Mouse (Mus musculus): ENCODE measurements around the gene Dlg2. TPM values are rescaled to one million over a fixed set of nuclear protein-coding genes. Genes with fewer than 3 reads are reported as not detected.

Dlg2 gene
- polyA plus RNA-seq, 1 experiment, result 1.3 TPM

GRCm38 (mm10) chr7:92240908-92241307, 1764.4 kb downstream of the Dlg2 start:
- no peak overlapping the region for H3K4me3 ChIP-seq (replicated peaks; ENCODE audit: extremely low read depth, low read depth, low read length)
- WGBS, result 90% methylated on average over 2 of the region's 2 CpGs
- no peaks in the 10 kb centered on the region for H3K4me1 ChIP-seq (ENCODE audit: control insufficient read depth, insufficient read depth, low read length)
- TF ChIP-seq POLR2A (IDR thresholded peaks at IDR 0.05; ENCODE audit: borderline replicate concordance, extremely low read depth, low read depth, low read length) (no peak), CTCF (IDR thresholded peaks at IDR 0.05; ENCODE audit: insufficient read depth, low read length) (no peak)
- DNase-seq, result no peak

DNA sequence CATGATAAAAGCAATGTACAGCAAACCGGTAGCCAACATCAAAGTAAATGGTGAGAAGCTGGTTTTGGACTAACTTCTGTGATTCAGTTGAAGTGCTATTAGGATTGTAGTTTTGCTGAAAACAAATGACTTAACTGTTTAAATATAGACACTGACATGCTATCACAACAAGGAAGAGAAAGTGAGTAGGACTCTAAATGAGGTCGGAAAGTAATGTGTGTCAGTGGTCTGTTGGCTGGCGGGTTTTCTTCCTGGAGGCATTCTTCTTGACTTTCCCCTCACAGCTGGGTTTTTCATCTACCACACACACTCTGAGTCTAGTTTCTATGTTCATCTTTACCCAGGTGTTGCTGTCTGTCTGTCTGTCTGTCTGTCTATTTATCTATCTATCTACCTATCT, 1771.1 kb downstream of the Dlg2 start:
- WGBS, result 86% methylated on average over 3 of the region's 3 CpGs
- TF ChIP-seq POLR2A (IDR thresholded peaks at IDR 0.05; ENCODE audit: borderline replicate concordance, extremely low read depth, low read depth, low read length) (no peak), CTCF (IDR thresholded peaks at IDR 0.05; ENCODE audit: insufficient read depth, low read length) (no peak)
- Histone ChIP-seq H3K4me3 (replicated peaks; ENCODE audit: extremely low read depth, low read depth, low read length) (no peak overlapping the region), H3K4me1 (ENCODE audit: control insufficient read depth, insufficient read depth, low read length) (no peaks in the 10 kb centered on the region)
- no peak for DNase-seq

- DNase-seq, result no peak
- Histone ChIP-seq H3K4me3 (replicated peaks; ENCODE audit: extremely low read depth, low read depth, low read length) (no peak overlapping the region), H3K4me1 (ENCODE audit: control insufficient read depth, insufficient read depth, low read length) (no peaks in the 10 kb centered on the region)
- 74% methylated on average over 5 of the region's 5 CpGs for WGBS
- no peak for TF ChIP-seq CTCF (IDR thresholded peaks at IDR 0.05; ENCODE audit: insufficient read depth, low read length)
- no peak for TF ChIP-seq POLR2A (IDR thresholded peaks at IDR 0.05; ENCODE audit: borderline replicate concordance, extremely low read depth, low read depth, low read length)
Observed at GRCm38 (mm10) chr7:92248619-92249018, 1772.1 kb downstream of the Dlg2 start.

GRCm38 (mm10) chr7:92258148-92258547, 1781.7 kb downstream of the Dlg2 start:
- 60% methylated on average over 4 of the region's 4 CpGs for WGBS
- Histone ChIP-seq H3K4me1 (ENCODE audit: control insufficient read depth, insufficient read depth, low read length) (no peaks in the 10 kb centered on the region), H3K4me3 (replicated peaks; ENCODE audit: extremely low read depth, low read depth, low read length) (no peak overlapping the region)
- no peak for DNase-seq
- TF ChIP-seq POLR2A (IDR thresholded peaks at IDR 0.05; ENCODE audit: borderline replicate concordance, extremely low read depth, low read depth, low read length) (no peak), CTCF (IDR thresholded peaks at IDR 0.05; ENCODE audit: insufficient read depth, low read length) (no peak)

- Histone ChIP-seq H3K4me3 (replicated peaks; ENCODE audit: extremely low read depth, low read depth, low read length) (no peak overlapping the region), H3K4me1 (ENCODE audit: control insufficient read depth, insufficient read depth, low read length) (no peaks in the 10 kb centered on the region)
- no peak for DNase-seq
- 64% methylated on average over 3 of the region's 3 CpGs for WGBS
- TF ChIP-seq CTCF (IDR thresholded peaks at IDR 0.05; ENCODE audit: insufficient read depth, low read length) (no peak), POLR2A (IDR thresholded peaks at IDR 0.05; ENCODE audit: borderline replicate concordance, extremely low read depth, low read depth, low read length) (no peak)
Observed at GRCm38 (mm10) chr7:92258701-92259100, 1782.2 kb downstream of the Dlg2 start.

DNA sequence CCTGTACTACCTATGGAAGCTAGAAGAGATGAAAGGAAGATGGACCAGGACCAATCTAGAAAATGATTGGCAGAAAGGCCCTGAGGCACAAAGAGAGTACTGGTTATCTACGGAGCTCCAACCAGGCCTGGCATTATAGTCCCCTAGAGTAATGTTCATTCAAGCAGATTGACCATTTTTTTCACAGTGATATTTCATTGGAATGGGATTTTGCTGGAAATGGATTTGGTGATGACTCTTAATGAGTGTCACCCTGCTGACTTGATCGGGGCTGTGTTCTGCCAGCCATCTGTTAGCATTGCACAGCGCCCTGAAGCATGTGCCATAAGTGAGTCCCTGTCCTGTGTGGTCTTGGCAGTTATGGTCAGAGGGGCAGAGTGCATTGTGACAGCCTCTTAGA, 1787.9 kb downstream of the Dlg2 start:
- Histone ChIP-seq H3K4me1 (ENCODE audit: control insufficient read depth, insufficient read depth, low read length) (no peaks in the 10 kb centered on the region), H3K4me3 (replicated peaks; ENCODE audit: extremely low read depth, low read depth, low read length) (no peak overlapping the region)
- no peak for TF ChIP-seq POLR2A (IDR thresholded peaks at IDR 0.05; ENCODE audit: borderline replicate concordance, extremely low read depth, low read depth, low read length)
- no peak for TF ChIP-seq CTCF (IDR thresholded peaks at IDR 0.05; ENCODE audit: insufficient read depth, low read length)
- WGBS, result 87% methylated on average over 3 of the region's 3 CpGs
- DNase-seq, result no peak

DNA sequence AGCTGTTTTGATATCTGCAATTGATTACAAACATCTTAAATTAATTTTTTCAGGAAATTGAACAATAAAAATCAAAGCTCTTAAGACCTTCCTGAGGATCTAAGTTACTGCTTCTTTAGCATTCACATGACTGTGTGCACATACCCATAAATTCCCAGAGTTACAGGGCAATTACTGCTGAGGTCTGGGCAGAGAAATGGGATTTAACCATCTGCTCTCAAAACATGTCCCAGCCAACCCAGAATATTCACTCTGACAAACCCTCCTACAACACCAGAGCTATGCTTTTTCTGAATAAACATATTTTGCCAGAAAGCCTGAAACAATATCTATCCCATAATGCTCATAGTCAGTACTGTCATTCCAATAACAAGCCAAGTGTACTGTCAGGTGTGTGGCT, 1788.5 kb downstream of the Dlg2 start:
- Histone ChIP-seq H3K4me3 (replicated peaks; ENCODE audit: extremely low read depth, low read depth, low read length) (no peak overlapping the region), H3K4me1 (ENCODE audit: control insufficient read depth, insufficient read depth, low read length) (no peaks in the 10 kb centered on the region)
- DNase-seq, result no peak
- TF ChIP-seq CTCF (IDR thresholded peaks at IDR 0.05; ENCODE audit: insufficient read depth, low read length), result no peak
- no peak for TF ChIP-seq POLR2A (IDR thresholded peaks at IDR 0.05; ENCODE audit: borderline replicate concordance, extremely low read depth, low read depth, low read length)

GRCm38 (mm10) chr7:92275353-92275752, 1798.9 kb downstream of the Dlg2 start:
- Histone ChIP-seq H3K4me3 (replicated peaks; ENCODE audit: extremely low read depth, low read depth, low read length) (no peak overlapping the region), H3K4me1 (ENCODE audit: control insufficient read depth, insufficient read depth, low read length) (no peaks in the 10 kb centered on the region)
- no peak for DNase-seq
- 69% methylated on average over 4 of the region's 4 CpGs for WGBS
- TF ChIP-seq CTCF (IDR thresholded peaks at IDR 0.05; ENCODE audit: insufficient read depth, low read length), result no peak
- no peak for TF ChIP-seq POLR2A (IDR thresholded peaks at IDR 0.05; ENCODE audit: borderline replicate concordance, extremely low read depth, low read depth, low read length)

DNA sequence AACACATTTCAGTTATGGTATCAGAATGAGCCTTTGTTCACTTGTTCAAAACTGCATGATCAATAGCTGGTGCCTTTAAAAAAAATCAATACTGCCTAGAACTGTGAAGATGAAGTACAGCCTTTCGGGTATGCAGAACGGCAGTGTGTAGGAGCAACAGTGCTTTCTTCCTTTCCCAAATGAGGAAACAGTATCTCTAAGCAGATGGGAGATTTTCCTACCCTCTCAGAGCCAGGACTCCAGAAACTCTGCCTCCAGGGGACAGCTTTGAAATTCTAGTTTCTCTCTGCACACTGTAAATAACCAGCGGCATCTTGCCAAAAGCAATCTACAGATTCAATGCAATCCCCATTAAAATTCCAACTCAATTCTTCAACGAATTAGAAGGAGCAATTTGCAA, 1801.2 kb downstream of the Dlg2 start:
- H3K4me3 ChIP-seq (replicated peaks; ENCODE audit: extremely low read depth, low read depth, low read length), result no peak overlapping the region
- no peak for TF ChIP-seq CTCF (IDR thresholded peaks at IDR 0.05; ENCODE audit: insufficient read depth, low read length)
- no peak for TF ChIP-seq POLR2A (IDR thresholded peaks at IDR 0.05; ENCODE audit: borderline replicate concordance, extremely low read depth, low read depth, low read length)
- no peaks in the 10 kb centered on the region for H3K4me1 ChIP-seq (ENCODE audit: control insufficient read depth, insufficient read depth, low read length)
- WGBS, result 72% methylated on average over 4 of the region's 4 CpGs
- DNase-seq, result no peak

GRCm38 (mm10) chr7:92280925-92281324, 1804.5 kb downstream of the Dlg2 start:
- Histone ChIP-seq H3K4me1 (ENCODE audit: control insufficient read depth, insufficient read depth, low read length) (no peaks in the 10 kb centered on the region), H3K4me3 (replicated peaks; ENCODE audit: extremely low read depth, low read depth, low read length) (no peak overlapping the region)
- 27% methylated on average over 7 of the region's 7 CpGs for WGBS
- TF ChIP-seq CTCF (IDR thresholded peaks at IDR 0.05; ENCODE audit: insufficient read depth, low read length) (no peak), POLR2A (IDR thresholded peaks at IDR 0.05; ENCODE audit: borderline replicate concordance, extremely low read depth, low read depth, low read length) (no peak)
- DNase-seq, result no peak
